Mouse (Mus musculus) large intestine, adult 2 months (tissue): ENCODE measurements around the gene Srp54a. TPM values are rescaled to one million over a fixed set of nuclear protein-coding genes. Genes with fewer than 3 reads are reported as not detected.
"Not testable (repeated sequence)": the region's sequence is repeated elsewhere in the genome, so short reads cannot be mapped to it uniquely, and the experiment has no call there.

Experiments
- DNase-seq: peaks from one replicate; pipeline ENCODE4 v3.0.0-alpha.2; 2012; ENCODE audit warnings: low read depth, low spot score
- WGBS: fragments of 180-500 bp; shearing (Covaris S2); methylation state at CpG from one replicate; pipeline ENCODE4 v1.1.7; 2018; 5-methylcytosine and 5-hydroxymethylcytosine counted together
- polyA plus RNA-seq: library from polyadenylated mRNA; depleted of rRNA; stranded (reverse); fragments of >200 nt; gene quantifications from 2 replicates; pipeline ENCODE4 v1.2.3, GENCODE M21; 2012; rRNA removed

The Srp54a gene
- polyA plus RNA-seq, 1 experiment: 7.8 TPM

DNA sequence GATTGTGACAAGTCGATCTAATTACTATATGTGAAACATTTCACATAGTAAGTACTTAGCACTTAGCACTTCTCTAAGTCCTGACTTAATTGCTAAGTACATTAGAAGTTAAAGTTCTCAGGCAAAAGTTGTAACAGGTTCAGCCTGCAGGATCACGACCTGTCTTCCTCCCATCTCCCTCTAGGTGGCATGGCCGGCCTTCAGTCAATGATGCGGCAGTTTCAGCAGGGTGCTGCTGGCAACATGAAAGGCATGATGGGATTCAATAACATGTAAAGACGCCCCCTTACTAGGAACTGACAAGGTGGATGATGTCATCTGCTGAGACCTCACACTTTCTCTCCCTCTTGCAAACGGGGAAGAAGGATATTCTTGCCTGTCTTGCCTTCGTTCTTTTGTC lies 32.6 kb downstream of the Srp54a start:
- DNase-seq: not testable (repeated sequence)
- WGBS: no CpG with 5 or more reads among the region's 7 CpGs

DNA sequence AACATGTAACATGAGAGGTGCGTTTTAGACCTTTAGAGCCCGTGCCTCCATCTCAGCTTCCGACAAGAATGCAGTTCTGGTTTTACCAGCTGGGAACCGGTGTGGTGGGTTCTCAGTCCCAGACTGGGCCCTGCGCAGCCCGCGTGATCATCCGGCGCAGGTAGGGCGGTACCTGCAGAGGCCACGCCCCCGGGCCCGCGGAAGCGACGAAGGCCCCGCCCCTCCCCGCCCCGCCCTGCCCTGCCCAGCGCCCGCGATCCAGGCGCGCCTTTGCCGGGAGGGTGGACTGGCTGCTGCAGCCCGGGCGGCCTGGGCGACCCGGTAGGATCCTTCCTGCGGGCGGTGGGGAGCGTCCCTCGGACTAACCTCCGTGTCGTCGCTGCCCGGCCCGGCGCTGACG lies 44.2 kb downstream of the Srp54a start, which contains the start of gene Fam177a:
Fam177a (plus strand) TSS at position 228 of the 400 bp plus-strand sequence.
- WGBS: no CpG with 5 or more reads among the region's 40 CpGs
- not testable (repeated sequence) for DNase-seq

DNA sequence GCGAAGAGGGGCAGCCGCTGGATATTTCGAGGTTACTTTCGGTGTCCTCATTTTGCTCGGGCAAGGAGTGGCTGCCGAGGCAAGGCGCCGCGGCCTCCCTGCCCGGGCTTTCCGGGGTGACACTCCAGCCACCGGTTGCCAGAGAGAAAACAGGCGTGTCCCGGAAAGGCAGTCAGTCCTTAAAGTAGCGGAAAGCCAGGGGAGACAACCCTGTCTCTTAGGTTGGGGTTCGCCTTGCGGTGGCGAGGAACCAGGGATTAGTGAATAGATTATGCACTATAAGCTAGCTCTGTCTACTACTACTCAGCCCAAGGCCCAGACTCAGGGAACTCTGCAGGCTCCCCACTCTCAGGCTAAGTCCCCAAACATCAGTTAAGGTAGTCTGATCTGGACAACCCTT lies 44.7 kb downstream of the Srp54a start:
- WGBS: no CpG with 5 or more reads among the region's 18 CpGs
- DNase-seq: not testable (repeated sequence)

DNA sequence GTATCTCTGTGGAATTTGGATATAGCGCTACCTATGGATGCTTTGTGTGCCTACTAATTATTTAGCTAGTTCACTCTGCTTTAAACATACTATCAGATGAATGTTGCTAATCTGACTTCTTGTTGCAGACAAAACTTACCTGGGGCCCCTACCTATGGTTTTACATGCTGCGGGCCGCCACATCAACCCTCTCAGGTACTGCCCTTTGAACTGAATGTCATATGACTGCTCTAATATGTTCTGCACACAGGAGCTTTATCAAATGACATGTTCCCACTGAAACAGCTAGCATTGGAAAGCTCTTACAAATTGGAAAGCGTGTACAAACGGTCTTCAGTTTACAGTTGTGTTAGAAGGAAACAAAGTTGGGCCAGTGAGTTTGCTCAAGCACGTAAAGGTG lies 55.5 kb downstream of the Srp54a start:
- DNase-seq: not testable (repeated sequence)
- no CpG with 5 or more reads among the region's 6 CpGs for WGBS

- WGBS: no CpG with 5 or more reads among the region's 6 CpGs
- DNase-seq: not testable (repeated sequence)
These were observed 57.8 kb downstream of the Srp54a start for GRCm38 (mm10) chr12:55137859-55138258.

- not testable (repeated sequence) for DNase-seq
- no CpG with 5 or more reads among the region's 57 CpGs for WGBS
These were observed 74.7 kb downstream of the Srp54a start, which contains the start of gene Srp54b for GRCm38 (mm10) chr12:55154559-55155448. Gene Srp54b, plus strand, starts transcription at chr12:55155104.

DNA sequence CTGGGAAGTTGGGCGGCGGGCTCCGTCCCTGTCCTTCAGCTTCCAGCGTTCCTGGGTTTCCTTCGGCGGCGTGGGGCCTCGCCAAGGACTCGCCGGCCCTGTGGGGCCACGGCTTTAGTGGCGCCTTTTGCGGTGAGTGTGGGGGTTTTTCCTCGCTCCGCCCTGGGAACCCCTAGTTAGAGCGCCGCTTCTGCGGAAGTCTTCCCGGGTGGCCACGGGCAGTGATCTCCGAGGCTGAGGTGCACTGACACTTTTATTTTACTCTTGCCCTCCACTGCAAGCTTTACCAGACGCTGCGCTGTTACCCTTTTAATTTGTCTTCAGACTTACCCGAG lies 75.4 kb downstream of the Srp54a start:
- WGBS: 0% methylated on average over 13 of the region's 24 CpGs
- not testable (repeated sequence) for DNase-seq

Other genes with a start within 250 kb of the Srp54a start
- 13.0 and 21.7 TPM in 2 replicates for gene Cfl2, start 217.4 kb upstream of the Srp54a start, polyA plus RNA-seq
- not detected in 2 replicates for gene Gm20403, start 93.7 kb upstream of the Srp54a start, polyA plus RNA-seq
- gene Baz1a, start 65.9 kb upstream of the Srp54a start, polyA plus RNA-seq: 4.4 and 6.4 TPM in 2 replicates
- 7.0 and 8.2 TPM in 2 replicates for gene 2700097O09Rik, start 152 bp upstream of the Srp54a start, polyA plus RNA-seq
- gene Fam177a, start 44.2 kb downstream of the Srp54a start, polyA plus RNA-seq: 4.1 and 4.9 TPM in 2 replicates
- 10.5 and 13.8 TPM in 2 replicates for gene Srp54b, start 74.8 kb downstream of the Srp54a start, polyA plus RNA-seq
- not detected in 2 replicates for gene 1700047I17Rik2, start 119.3 kb downstream of the Srp54a start, polyA plus RNA-seq
- 6.6 and 7.2 TPM in 2 replicates for gene Srp54c, start 149.9 kb downstream of the Srp54a start, polyA plus RNA-seq
- gene 1110008L16Rik, start 219.3 kb downstream of the Srp54a start, polyA plus RNA-seq: 12.0 and 13.3 TPM in 2 replicates
- gene Ppp2r3c, start 222.7 kb downstream of the Srp54a start, polyA plus RNA-seq: 1.8 and 1.9 TPM in 2 replicates